Mouse (Mus musculus): Measurements from ENCODE around the gene Tprgl. TPM values are rescaled to one million over a fixed set of nuclear protein-coding genes. Genes with fewer than 3 reads are reported as not detected.
A peak's percentile ranks its signal among the peaks of the same experiment; 100 is the strongest.

Tprgl gene
- polyA plus RNA-seq, 1 experiment from 2014 or later, result 149 TPM

DNA sequence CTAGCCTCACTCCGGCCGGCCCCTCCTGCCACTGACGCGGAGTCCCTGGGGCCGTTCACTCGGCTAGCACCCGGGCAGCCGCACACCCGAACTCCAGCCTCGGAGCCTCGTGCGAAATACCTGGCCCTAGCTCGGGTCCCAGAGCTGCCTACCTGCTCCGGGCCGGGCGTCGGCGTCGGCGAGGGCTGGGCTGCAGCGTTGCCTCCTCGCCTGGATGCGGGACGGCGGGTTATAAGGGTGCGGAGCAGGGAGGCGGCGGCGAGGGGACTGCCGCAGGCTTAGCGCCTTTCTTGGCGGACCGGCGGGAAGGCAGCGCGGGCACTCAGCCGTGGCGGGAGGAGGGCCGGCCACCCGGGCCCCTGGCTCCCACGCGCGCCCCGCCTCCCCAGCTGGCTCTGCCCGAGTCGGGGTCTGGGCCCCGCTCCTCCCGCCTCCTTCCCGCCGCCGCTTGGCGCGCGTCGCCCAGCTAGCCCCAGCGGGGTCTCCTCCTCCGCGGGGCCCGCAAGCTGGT lies 20.7 kb downstream of the Tprgl start:
- Histone ChIP-seq H3K4me3 (replicated peaks) (peak overlapping the region; percentile 41), H3K4me1 (replicated peaks) (peaks cover 46% of the 10 kb centered on the region), H3K9ac (no peak overlapping the region), H3K9me3 (replicated peaks) (no peaks in the 10 kb centered on the region), H3K36me3 (replicated peaks) (no peaks in the 10 kb centered on the region), H3K27me3 (peaks cover 74% of the 10 kb centered on the region), H3K4me2 (peak overlapping the region; percentile 92), H3K27ac (replicated peaks) (no peak overlapping the region)
- 1% methylated on average over 59 of the region's 59 CpGs for WGBS (ENCODE audit: insufficient replicate concordance)
- ATAC-seq (ENCODE audit: insufficient read depth), result no peak

DNA sequence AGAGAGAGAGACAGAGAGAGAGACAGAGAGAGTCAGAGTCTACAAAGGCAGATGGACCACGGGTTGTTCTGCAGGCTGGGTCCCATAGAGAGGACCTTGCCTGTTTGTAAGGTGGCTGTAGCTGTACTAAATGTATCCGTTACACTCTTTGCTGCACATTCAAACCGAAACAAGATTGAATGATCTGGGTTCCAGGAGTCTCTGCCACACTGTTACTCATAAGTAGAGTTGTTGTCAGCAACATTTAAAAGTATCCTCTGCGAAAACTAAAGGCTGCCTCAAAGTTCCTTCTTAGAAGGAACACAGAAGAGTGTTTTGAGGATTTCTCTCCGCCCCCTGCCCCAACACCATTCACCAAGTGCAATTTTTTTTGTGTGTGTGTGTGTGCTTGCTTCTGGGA lies 23.3 kb downstream of the Tprgl start:
- Histone ChIP-seq H3K4me2 (no peak overlapping the region), H3K27ac (replicated peaks) (no peak overlapping the region), H3K27me3 (peaks cover 97% of the 10 kb centered on the region), H3K36me3 (replicated peaks) (no peaks in the 10 kb centered on the region), H3K4me1 (replicated peaks) (peaks cover 26% of the 10 kb centered on the region), H3K9ac (no peak overlapping the region), H3K4me3 (replicated peaks) (no peak overlapping the region), H3K9me3 (replicated peaks) (no peaks in the 10 kb centered on the region)
- WGBS (ENCODE audit: insufficient replicate concordance), result 42% methylated on average over 5 of the region's 5 CpGs
- no peak for ATAC-seq (ENCODE audit: insufficient read depth)

DNA sequence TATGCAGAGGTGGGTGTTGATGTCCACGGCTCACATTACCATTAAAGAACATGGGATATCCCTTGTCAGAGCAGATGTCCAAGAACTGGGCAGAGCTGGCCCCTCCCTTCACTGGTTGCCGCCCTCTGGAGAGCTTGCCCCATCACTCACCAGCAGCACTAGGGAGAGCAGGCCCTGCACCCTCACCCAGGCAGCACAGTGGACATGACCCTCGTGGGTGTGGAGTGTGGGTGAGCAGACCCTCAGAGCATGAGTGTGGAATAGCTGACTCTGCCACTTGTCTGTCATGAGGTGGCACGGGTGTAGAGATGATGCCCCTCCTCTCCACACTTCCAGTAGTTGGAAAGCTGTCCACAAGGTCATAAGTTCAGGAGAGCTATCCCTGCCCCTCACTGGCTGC lies 25.7 kb downstream of the Tprgl start:
- no peak overlapping the region for H3K4me2 ChIP-seq
- 43% methylated on average over 4 of the region's 4 CpGs for WGBS (ENCODE audit: insufficient replicate concordance)
- ATAC-seq (ENCODE audit: insufficient read depth), result no peak
- H3K9ac ChIP-seq, result no peak overlapping the region
- no peak overlapping the region for H3K4me3 ChIP-seq (replicated peaks)
- H3K4me1 ChIP-seq (replicated peaks), result peaks cover 4% of the 10 kb centered on the region
- peaks cover 95% of the 10 kb centered on the region for H3K27me3 ChIP-seq
- H3K36me3 ChIP-seq (replicated peaks), result no peaks in the 10 kb centered on the region
- no peak overlapping the region for H3K27ac ChIP-seq (replicated peaks)
- H3K9me3 ChIP-seq (replicated peaks), result no peaks in the 10 kb centered on the region

DNA sequence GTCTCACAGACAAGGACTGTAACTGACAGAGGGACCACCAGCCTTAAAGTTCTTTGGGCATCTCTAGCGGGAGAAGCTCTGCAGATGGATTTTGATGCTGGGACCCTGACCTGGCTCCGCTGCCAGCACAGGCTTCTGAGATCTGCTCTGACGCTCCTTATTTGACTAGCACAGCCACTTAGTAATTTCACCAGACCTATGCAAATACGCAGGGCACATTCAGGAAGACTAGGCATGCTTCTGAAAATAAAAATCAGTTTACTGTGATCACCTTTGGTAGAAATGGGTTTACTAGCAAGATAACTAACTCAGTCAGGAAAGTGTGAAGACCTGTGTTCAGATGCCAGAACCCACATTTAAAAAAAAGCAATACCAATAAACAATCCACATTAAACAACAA lies 28.6 kb downstream of the Tprgl start:
- WGBS (ENCODE audit: insufficient replicate concordance), result 60% methylated on average over 4 of the region's 4 CpGs
- no peak overlapping the region for H3K9ac ChIP-seq
- H3K36me3 ChIP-seq (replicated peaks), result no peaks in the 10 kb centered on the region
- peaks cover 79% of the 10 kb centered on the region for H3K27me3 ChIP-seq
- no peak overlapping the region for H3K4me2 ChIP-seq
- no peak overlapping the region for H3K27ac ChIP-seq (replicated peaks)
- ATAC-seq (ENCODE audit: insufficient read depth), result no peak
- H3K4me1 ChIP-seq (replicated peaks), result no peaks in the 10 kb centered on the region
- H3K4me3 ChIP-seq (replicated peaks), result no peak overlapping the region
- H3K9me3 ChIP-seq (replicated peaks), result no peaks in the 10 kb centered on the region

DNA sequence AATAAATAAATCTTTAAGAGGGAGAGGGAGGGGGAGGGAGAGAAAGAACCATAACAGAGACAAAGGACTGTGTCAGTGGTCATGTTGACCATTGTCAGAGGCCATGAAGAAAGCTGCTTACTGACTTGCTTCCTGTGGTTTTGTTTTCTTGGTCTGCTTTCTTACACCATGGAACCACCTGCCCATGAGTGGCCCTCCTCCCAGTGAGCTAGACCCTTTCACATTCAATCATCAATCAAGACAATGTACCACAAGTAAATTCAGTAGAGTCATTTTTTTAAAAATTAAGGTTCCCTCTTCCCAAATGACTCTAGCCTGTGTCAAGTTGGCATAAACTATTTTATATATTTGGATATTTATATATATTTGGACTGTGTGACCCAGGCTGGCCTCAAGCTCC lies 30.5 kb downstream of the Tprgl start:
- Histone ChIP-seq H3K4me3 (replicated peaks) (no peak overlapping the region), H3K4me1 (replicated peaks) (no peaks in the 10 kb centered on the region), H3K9ac (no peak overlapping the region), H3K27ac (replicated peaks) (no peak overlapping the region), H3K27me3 (peaks cover 65% of the 10 kb centered on the region), H3K4me2 (no peak overlapping the region), H3K36me3 (replicated peaks) (no peaks in the 10 kb centered on the region), H3K9me3 (replicated peaks) (no peaks in the 10 kb centered on the region)
- ATAC-seq (ENCODE audit: insufficient read depth), result no peak

DNA sequence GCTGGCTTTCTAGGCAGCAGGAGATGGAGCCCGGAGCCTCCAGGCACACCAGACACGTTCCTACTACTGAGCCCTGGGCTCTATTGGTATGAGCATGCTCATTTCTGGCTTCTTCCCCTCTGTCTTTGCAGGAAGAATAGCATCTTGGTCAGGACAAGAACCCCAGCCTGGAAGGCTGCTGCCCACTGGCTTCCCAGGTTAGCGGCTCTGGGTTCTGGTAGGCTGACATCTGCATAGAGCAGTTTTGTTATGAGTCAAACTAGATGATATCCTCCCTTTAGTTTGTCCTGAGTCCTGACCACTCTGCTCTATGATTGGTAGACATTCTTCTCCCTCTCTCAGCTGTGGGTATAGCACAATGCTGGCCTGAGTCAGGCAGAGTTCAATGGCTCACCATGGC lies 33.2 kb downstream of the Tprgl start:
- WGBS (ENCODE audit: insufficient replicate concordance), result 72% methylated on average over 3 of the region's 3 CpGs
- Histone ChIP-seq H3K4me1 (replicated peaks) (peaks cover 12% of the 10 kb centered on the region), H3K36me3 (replicated peaks) (no peaks in the 10 kb centered on the region), H3K27ac (replicated peaks) (no peak overlapping the region), H3K9ac (no peak overlapping the region), H3K4me2 (no peak overlapping the region), H3K4me3 (replicated peaks) (no peak overlapping the region), H3K9me3 (replicated peaks) (no peaks in the 10 kb centered on the region), H3K27me3 (peaks cover 41% of the 10 kb centered on the region)
- ATAC-seq (ENCODE audit: insufficient read depth), result no peak

DNA sequence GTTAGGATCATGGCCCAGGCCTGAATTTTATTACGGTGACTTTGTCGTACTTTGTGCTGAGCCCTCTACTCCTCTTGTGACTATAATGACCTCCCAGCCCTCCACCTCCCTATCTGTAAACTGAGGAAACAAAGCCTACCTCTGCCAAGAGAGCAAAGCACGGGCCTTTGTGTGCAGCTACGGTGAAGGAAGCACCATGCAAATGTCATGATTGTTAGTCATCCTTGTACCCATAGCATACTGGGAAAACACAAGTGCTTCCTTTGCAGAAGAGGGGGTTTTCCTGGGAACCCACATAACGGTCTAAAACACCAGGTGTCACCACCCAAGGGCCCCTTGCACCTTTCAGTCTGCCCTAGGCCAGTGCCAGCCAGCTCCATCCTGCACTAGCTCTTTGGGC lies 35.3 kb downstream of the Tprgl start:
- H3K36me3 ChIP-seq (replicated peaks), result no peaks in the 10 kb centered on the region
- 63% methylated on average over 5 of the region's 5 CpGs for WGBS (ENCODE audit: insufficient replicate concordance)
- H3K9me3 ChIP-seq (replicated peaks), result no peaks in the 10 kb centered on the region
- H3K27me3 ChIP-seq, result peaks cover 22% of the 10 kb centered on the region
- no peak overlapping the region for H3K27ac ChIP-seq (replicated peaks)
- no peak overlapping the region for H3K4me2 ChIP-seq
- H3K4me1 ChIP-seq (replicated peaks), result peaks cover 32% of the 10 kb centered on the region
- ATAC-seq (ENCODE audit: insufficient read depth), result no peak
- no peak overlapping the region for H3K9ac ChIP-seq
- H3K4me3 ChIP-seq (replicated peaks), result no peak overlapping the region

DNA sequence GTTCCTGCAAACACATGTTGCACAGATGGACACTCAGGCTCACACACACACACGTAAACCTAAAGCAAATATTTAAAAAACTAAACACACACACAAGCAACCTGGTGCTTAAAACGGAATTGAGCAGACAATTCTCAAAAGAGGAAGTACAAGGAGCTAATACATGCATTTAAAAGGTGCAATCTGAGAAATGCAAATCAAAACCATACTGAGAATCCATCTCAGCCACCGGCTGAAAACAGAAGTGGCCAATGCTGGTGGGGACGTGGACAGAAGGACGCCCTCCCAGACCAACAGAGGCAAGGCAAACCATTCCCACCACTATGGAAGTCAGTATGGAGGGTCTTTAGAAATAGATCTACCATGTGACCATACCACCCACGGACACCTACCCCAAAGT lies 36.9 kb downstream of the Tprgl start:
- WGBS (ENCODE audit: insufficient replicate concordance), result 48% methylated on average over 6 of the region's 6 CpGs
- Histone ChIP-seq H3K4me2 (no peak overlapping the region), H3K36me3 (replicated peaks) (no peaks in the 10 kb centered on the region), H3K27ac (replicated peaks) (no peak overlapping the region), H3K9ac (no peak overlapping the region), H3K9me3 (replicated peaks) (no peaks in the 10 kb centered on the region), H3K4me1 (replicated peaks) (peaks cover 49% of the 10 kb centered on the region), H3K4me3 (replicated peaks) (no peak overlapping the region), H3K27me3 (peaks cover 10% of the 10 kb centered on the region; the same call in 1 of the 2 replicates)
- ATAC-seq (ENCODE audit: insufficient read depth), result no peak

DNA sequence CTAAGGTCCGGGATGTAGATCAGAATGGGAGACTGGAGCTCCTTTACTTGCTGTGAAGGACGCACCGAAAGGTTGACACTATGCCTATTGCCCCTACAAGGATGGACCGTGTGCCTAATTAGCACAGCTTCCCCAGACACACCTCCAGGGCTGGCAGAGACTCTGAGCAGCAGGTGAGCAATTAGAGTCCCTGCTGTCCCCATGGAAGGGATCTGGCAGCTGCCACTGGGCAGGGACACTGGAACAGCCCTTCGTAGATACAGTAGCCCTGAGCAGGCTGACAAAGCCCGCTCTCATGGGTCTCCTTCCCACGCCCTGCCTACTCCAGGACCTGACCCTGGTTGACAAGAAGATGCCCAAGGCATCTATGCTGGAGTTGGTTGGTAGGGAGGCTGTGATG lies 38.1 kb downstream of the Tprgl start:
- ATAC-seq (ENCODE audit: insufficient read depth), result peak; percentile 20; the same call in 1 of the 2 replicates
- no peak overlapping the region for H3K9ac ChIP-seq
- H3K27ac ChIP-seq (replicated peaks), result peak overlapping the region; percentile 88
- peaks cover 61% of the 10 kb centered on the region for H3K4me1 ChIP-seq (replicated peaks)
- H3K36me3 ChIP-seq (replicated peaks), result no peaks in the 10 kb centered on the region
- WGBS (ENCODE audit: insufficient replicate concordance), result 55% methylated on average over 7 of the region's 7 CpGs
- no peaks in the 10 kb centered on the region for H3K9me3 ChIP-seq (replicated peaks)
- 0 out of 2 replicates have a peak, but pooled peaks cover 5% of the 10 kb centered on the region for H3K27me3 ChIP-seq
- no peak overlapping the region for H3K4me3 ChIP-seq (replicated peaks)
- H3K4me2 ChIP-seq, result peak overlapping the region; percentile 55

DNA sequence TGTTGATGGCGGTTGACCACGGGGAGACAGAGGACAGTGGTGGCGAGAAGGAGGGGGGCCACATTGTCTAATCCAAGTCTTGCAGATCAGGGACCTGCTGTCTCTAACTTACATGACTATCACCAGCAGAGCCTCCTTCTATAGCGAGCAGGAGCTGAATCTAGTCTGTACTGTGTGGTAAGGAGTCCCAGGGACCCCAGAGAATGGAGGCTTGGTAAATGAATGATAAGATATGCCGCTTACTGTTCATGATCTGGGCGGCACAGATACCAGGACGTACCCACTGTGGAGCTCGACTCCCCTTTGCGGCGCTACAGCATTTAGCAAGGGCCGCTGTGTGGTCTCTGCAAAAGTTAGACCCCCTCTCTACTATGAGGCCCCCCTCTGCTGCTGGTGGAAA lies 38.7 kb downstream of the Tprgl start:
- no peaks in the 10 kb centered on the region for H3K9me3 ChIP-seq (replicated peaks)
- WGBS (ENCODE audit: insufficient replicate concordance), result 25% methylated on average over 11 of the region's 11 CpGs
- 0 out of 2 replicates have a peak, but pooled peaks cover 5% of the 10 kb centered on the region for H3K27me3 ChIP-seq
- no peaks in the 10 kb centered on the region for H3K36me3 ChIP-seq (replicated peaks)
- peaks cover 66% of the 10 kb centered on the region for H3K4me1 ChIP-seq (replicated peaks)
- peak overlapping the region; percentile 55 for H3K4me2 ChIP-seq
- H3K27ac ChIP-seq (replicated peaks), result peak overlapping the region; percentile 88
- peak overlapping the region; percentile 22 for H3K4me3 ChIP-seq (replicated peaks)
- H3K9ac ChIP-seq, result peak overlapping the region; percentile 22; the same call in 1 of the 2 replicates
- peak; percentile 92 for ATAC-seq (ENCODE audit: insufficient read depth)

DNA sequence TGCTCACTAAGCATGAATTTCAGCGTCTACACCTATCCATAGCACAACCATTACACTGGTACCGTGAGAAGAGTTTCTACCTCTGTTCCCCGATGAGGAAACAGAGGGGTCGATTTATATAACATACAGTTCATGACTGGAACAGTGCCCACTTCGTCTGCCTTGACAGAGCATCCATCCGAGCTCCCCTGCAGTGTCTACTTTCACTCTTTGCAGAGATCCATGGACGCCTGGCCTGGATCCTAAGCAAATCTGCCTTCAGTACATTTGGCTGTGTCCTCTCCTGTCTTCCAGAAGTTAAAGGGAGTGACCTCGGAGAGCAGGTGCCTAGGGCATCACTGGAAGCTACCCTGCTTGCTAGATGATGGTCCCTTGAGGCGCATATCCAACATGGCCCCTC lies 41.3 kb downstream of the Tprgl start:
- Histone ChIP-seq H3K4me3 (replicated peaks) (no peak overlapping the region), H3K36me3 (replicated peaks) (no peaks in the 10 kb centered on the region), H3K9me3 (replicated peaks) (no peaks in the 10 kb centered on the region), H3K4me1 (replicated peaks) (peaks cover 76% of the 10 kb centered on the region), H3K27ac (replicated peaks) (peak overlapping the region; percentile 77), H3K27me3 (no peaks in the 10 kb centered on the region), H3K4me2 (peak overlapping the region; percentile 35; the same call in 1 of the 2 replicates), H3K9ac (no peak overlapping the region)
- ATAC-seq (ENCODE audit: insufficient read depth), result no peak
- WGBS (ENCODE audit: insufficient replicate concordance), result 67% methylated on average over 9 of the region's 9 CpGs

DNA sequence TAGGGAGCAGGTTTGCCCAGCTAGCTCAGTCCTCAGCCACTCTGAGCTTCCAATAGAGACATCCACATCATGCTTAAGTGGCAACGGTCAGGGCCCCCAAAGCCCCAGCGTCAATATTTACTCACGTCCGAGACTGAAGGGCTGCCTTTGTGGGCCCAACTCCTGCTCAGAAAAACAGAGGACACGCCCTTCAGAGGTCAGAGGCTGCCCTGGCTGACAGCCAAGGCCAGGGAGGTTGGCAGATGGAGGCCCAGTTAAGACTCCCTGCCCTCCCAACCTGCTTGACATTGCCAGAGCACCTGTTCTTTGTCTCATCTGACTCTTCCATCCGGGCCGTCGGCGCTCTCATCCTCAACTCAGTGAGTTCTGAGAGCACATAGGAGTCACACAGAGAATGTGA lies 41.7 kb downstream of the Tprgl start:
- H3K27ac ChIP-seq (replicated peaks), result peak overlapping the region; percentile 77
- H3K4me1 ChIP-seq (replicated peaks), result peaks cover 76% of the 10 kb centered on the region
- no peaks in the 10 kb centered on the region for H3K36me3 ChIP-seq (replicated peaks)
- no peaks in the 10 kb centered on the region for H3K9me3 ChIP-seq (replicated peaks)
- H3K9ac ChIP-seq, result peak overlapping the region; percentile 38
- 42% methylated on average over 9 of the region's 9 CpGs for WGBS (ENCODE audit: insufficient replicate concordance)
- H3K4me2 ChIP-seq, result peak overlapping the region; percentile 35
- H3K27me3 ChIP-seq, result no peaks in the 10 kb centered on the region
- peak; percentile 35; the same call in 1 of the 2 replicates for ATAC-seq (ENCODE audit: insufficient read depth)
- H3K4me3 ChIP-seq (replicated peaks), result no peak overlapping the region
